Mouse (Mus musculus) retina, postnatal 7 days (tissue): ENCODE data around the gene Bex6.
A peak's percentile ranks its signal among the peaks of the same experiment; 100 is the strongest.
"Not testable (repeated sequence)": the region's sequence is repeated elsewhere in the genome, so short reads cannot be mapped to it uniquely, and the experiment has no call there.

Experiments
- DNase-seq: peaks from one replicate; pipeline ENCODE4 v3.0.0-alpha.2; 2012; ENCODE audit warnings: low read depth, low spot score

Bex6 gene

GRCm38 (mm10) chr16:32174340-32175005 lies 5.2 kb upstream of the Bex6 start:
- DNase-seq: no peak

GRCm38 (mm10) chr16:32175029-32175428 lies 4.6 kb upstream of the Bex6 start:
- no peak for DNase-seq

GRCm38 (mm10) chr16:32176896-32177686 lies 2.5 kb upstream of the Bex6 start:
- no peak for DNase-seq

GRCm38 (mm10) chr16:32186056-32186455 lies 6.4 kb downstream of the Bex6 start:
- no peak for DNase-seq

GRCm38 (mm10) chr16:32189109-32189508 lies 9.5 kb downstream of the Bex6 start:
- no peak for DNase-seq

- DNase-seq: no peak
These were observed 10.4 kb downstream of the Bex6 start for GRCm38 (mm10) chr16:32190011-32190441.

GRCm38 (mm10) chr16:32200256-32201003 lies 20.8 kb downstream of the Bex6 start:
- DNase-seq: no peak

GRCm38 (mm10) chr16:32201004-32201325 lies 21.3 kb downstream of the Bex6 start:
- no peak for DNase-seq

- no peak for DNase-seq
These were observed 23.1 kb downstream of the Bex6 start for GRCm38 (mm10) chr16:32202681-32203080.

GRCm38 (mm10) chr16:32204902-32205301 lies 25.3 kb downstream of the Bex6 start:
- no peak for DNase-seq

- DNase-seq: no peak
These were observed 34.5 kb downstream of the Bex6 start for GRCm38 (mm10) chr16:32214156-32214555.

- DNase-seq: no peak
These were observed 35.4 kb downstream of the Bex6 start for GRCm38 (mm10) chr16:32214804-32215576.

- DNase-seq: peak; percentile 24
These were observed 42.2 kb downstream of the Bex6 start for GRCm38 (mm10) chr16:32221803-32222202.

GRCm38 (mm10) chr16:32222399-32222798 lies 42.8 kb downstream of the Bex6 start:
- DNase-seq: no peak

GRCm38 (mm10) chr16:32232050-32232449 lies 52.4 kb downstream of the Bex6 start:
- DNase-seq: not testable (repeated sequence)
